Mouse (Mus musculus) central nervous system, embryonic 11.5 days (tissue): ENCODE results near the gene Gm20449. TPM values are rescaled to one million over a fixed set of nuclear protein-coding genes. Genes with fewer than 3 reads are reported as not detected.

Experiments used
- polyA plus RNA-seq: library from polyadenylated mRNA; depleted of rRNA; stranded (reverse); fragments of >200 nt; gene quantifications from 2 replicates; pipeline ENCODE4 v1.2.3, GENCODE M21; 2012; rRNA removed

The Gm20449 gene
- 0.04 and 0.22 TPM in 2 replicates for polyA plus RNA-seq

DNA sequence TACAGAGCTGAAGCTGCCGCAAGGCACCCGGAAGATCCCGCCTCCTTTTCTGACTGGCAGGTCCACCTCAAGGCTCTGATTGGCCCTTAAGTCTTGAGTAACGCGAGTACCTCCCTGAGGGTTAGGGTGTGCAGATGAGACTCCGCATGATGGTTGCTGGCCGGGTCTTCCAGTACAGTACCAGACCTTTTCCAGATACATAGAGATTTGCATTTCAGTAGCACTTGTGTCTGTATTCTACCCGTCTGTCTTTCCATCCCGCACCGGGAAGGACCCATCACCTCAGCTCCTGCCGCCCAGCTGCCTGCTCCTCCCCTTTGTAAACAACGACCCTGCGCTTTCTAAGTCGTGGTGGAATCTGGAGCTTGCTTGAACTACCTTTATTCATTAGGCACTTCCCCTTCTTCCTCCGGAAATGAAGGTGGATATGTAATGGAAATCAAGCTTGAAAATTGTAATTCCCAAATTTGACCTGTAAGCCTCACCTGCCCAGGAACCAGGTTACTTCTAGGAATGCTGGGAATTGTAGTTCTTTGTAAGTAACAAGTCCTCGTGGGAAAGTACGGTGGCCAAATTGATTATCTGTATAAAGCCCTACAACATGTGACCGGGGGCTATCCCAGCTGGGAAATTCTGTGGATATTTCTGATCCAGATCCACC lies at the start of gene Gm20449, which contains the start of gene AW146154:
Gene Gm20449 (minus strand): TSS at position 29 of the 661 bp plus-strand sequence.
Gene AW146154 (minus strand): TSS at position 502 of the 661 bp plus-strand sequence.

DNA sequence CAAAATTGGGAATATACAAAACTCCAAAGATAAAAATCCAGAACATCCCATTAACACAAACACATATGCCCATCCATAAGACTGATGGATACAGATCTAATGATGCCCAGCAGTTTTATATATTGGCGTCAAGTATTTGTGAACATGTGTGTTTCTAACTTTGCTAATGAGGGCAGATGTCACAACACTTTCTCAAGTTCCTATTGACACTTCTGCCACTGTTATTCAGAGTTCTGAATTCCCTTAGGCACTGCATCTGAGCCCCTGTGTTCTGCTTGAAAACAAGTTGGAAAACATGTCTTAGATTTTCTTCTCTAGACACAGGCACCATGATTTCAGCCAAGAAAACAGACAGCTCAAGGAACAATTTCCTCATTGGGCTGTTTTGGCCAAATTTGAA lies 50.6 kb downstream of the Gm20449 start, which contains the start of gene Vmn2r57:
Gene Vmn2r57 (minus strand): TSS at position 101 of the 400 bp plus-strand sequence.

DNA sequence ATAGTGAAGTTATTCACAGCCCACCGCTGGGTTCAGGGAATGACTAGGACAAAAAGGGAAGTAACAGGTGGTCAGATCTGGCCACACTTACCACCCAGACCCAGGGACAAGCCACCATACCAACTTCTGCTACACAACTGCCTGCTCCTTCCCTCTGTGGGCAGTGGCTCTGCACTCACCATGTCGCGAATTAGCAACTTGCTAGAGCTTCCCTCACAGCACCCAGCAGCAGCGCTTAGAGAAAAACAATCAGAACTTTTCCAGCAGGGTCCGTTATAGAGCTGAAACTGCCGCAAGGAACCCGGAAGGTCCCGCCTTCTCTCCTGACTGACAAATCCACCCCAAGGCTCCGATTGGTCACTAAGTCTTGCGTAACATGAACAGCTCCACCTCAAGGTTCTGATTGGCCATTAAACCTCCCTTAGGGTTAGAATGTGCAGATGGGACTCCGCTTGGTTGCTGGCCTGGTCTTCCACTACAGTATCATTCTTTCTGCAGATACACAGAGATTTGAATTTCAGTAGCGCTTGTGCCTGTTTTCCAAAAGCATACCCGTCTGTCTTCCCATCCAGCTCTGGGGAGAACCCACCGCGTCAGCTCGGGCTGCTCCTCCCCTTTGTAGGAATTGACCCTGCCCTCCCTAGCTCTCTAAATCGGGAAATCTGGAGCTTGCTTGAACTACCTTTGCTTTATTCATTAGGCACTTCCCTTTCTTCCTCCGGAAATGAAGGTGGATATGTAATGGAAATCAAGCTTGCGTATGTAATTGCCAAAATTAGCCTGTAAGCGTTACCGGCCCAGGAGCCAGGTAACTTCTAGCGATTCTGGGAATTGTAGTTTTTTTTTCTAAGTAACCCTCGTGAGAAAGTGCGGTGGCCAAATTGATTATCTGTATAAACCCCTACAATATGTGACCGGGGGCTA lies 105.9 kb downstream of the Gm20449 start, which contains the start of gene AI987944:
Gene AI987944 (minus strand): TSS at position 332 of the 924 bp plus-strand sequence.

Other genes with a start within 250 kb of the Gm20449 start
- 6.2 and 8.1 TPM in 2 replicates for gene AI987944, start 106.0 kb downstream of the Gm20449 start, polyA plus RNA-seq
- gene Vmn2r57, start 50.7 kb downstream of the Gm20449 start, polyA plus RNA-seq = 0.06 and 0.21 TPM in 2 replicates
- 5.3 and 11.7 TPM in 2 replicates for gene AW146154, start 473 bp upstream of the Gm20449 start, polyA plus RNA-seq
- gene Gm6871, start 74.2 kb upstream of the Gm20449 start, polyA plus RNA-seq = 0.05 TPM in 1 of 2 replicates, not detected in the other
- 13.0 and 16.4 TPM in 2 replicates for gene 2610021A01Rik, start 99.8 kb upstream of the Gm20449 start, polyA plus RNA-seq
- gene Zfp788, start 133.8 kb upstream of the Gm20449 start, polyA plus RNA-seq = 10.6 and 18.0 TPM in 2 replicates